Mouse (Mus musculus) skeletal muscle tissue, adult 2 months (tissue): ENCODE measurements around the gene Sec23a.
"Not testable (repeated sequence)": the region's sequence is repeated elsewhere in the genome, so short reads cannot be mapped to it uniquely, and the experiment has no call there.

Source experiments
- DNase-seq: peaks from one replicate; pipeline ENCODE4 v3.0.0-alpha.2; 2012; ENCODE audit warnings: low read depth, low spot score

Sec23a gene

DNA sequence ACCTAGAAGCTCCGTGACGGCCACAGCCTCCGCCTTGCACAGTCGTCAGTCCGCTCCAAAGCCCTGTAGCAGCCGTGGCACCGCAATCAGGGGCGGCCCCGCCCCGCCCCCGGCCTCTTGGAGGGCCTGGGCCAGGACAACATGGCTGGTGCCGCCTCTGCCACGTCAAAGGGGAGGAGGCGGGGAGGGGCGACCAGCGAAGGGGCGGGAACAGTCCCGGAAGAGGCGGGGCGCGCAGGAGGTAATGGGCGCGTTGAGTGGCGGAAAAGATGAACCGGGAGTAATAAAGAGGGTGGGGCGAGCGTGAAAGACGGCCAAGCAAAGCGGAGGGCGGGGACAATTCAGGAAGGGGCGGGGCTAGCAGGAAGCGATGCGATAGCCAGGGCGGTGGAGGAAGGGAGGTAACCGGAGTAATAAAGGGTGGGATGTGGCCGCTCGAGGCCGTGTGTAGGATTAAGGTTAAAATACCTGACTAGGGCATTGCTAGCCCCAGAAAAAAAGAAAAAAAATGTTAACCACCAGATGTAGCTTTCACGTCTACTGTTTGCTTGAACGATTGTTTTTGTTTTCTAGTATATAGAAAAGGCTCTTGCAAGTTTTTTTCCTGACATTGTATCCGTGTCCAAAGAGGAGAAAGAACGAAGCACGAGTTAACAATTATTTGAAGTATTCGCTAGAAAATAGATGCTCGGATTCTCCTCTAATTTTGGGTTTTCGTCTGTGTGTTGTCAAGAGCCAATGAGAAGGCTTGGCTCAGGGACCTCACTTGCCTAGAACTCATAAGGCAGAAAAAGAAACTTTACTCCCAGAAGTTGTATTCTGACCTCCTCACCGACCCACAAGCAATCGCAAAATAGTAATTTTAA lies at the start of gene Sec23a:
Gene Sec23a, minus strand, starts transcription at position 174 of the 866 bp plus-strand sequence.
- peak; percentile 98 for DNase-seq

DNA sequence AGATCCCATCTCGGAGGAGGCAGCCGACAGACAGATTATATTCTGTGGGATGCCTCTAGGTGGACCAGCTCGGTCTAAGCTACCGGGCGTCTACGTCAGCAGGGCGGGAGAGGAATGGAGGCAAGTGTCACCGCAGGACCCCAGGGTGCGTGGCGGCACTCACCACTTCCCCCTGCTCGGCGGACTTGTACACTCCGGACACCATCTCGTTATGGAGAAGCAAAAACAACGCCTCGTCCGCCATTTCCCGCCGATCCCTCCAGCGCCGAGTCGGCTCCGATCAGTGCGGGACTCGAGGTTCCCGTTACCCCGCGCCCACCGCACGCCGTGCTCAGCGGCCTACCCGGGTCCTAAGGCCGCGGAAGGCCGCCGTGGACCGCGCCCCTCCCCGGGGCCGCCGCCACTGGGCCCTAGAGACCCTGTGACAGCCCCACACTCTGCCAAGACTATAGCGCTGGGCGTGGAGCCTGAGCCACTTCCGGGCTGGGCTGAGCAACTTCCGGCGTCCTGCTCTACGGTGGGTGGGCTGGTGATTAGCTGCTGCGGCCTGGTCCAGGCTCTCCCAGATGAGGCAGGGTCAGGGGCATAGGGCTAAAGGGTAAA lies 49.3 kb upstream of the Sec23a start, which contains the start of gene Trappc6b:
Gene Trappc6b, minus strand, starts transcription at position 480 of the 603 bp plus-strand sequence.
- peak; percentile 68 for DNase-seq

DNA sequence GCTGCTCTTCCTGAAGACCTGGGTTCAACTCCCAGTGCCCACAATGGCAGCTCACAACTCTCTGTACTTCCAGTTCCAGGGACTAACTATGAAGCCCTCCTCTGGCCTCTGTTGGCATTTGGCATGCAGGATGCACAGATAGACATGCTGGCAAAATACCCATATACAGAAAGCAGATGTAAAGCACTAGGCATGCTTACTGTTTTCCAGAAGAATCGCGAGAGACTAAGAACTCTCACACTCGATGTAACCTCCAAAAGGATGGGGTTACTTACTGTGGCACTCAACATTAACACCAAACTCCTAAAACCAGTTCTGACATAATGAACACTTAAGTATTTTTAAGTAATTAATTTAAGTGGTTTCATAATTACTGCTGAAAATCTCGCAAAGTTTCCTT lies 48.5 kb upstream of the Sec23a start:
- no peak for DNase-seq

DNA sequence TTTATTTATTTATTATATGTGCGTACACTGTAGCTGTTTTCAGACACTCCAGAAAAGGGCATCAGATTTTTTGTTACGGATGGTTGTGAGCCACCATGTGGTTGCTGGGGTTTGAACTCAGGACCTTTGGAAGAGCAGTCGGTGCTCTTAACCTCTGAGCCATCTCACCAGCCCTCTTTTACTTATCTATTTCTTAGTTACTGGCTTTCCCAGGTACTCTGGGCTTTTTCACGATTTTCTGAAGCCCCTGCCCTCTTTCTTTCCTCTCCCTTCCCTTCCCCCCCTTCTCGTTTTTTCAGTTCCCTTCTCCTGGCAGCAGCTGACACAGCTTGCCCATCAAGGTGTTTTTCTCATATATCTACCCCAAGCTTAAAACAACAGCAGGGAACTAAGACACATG lies 46.4 kb upstream of the Sec23a start:
- DNase-seq = not testable (repeated sequence)

DNA sequence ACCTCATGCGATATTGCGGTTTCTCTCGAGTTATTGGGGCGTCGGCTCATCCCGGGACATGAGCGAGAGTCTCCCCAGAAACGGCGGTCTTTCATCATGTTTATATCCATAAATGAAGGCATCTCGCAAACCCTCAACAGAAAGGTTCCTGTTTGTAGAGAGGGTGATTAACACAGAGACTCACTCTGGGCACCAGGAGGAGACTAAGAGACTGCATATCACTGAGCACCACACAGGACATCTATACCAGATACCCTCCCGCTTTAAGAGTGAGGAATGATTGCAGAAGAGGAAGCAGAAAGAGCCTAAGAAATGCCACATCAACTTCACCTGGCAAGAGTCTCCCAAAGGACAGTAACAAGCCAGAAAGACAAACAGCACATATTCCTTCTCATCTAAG lies 44.4 kb upstream of the Sec23a start:
- no peak for DNase-seq

DNA sequence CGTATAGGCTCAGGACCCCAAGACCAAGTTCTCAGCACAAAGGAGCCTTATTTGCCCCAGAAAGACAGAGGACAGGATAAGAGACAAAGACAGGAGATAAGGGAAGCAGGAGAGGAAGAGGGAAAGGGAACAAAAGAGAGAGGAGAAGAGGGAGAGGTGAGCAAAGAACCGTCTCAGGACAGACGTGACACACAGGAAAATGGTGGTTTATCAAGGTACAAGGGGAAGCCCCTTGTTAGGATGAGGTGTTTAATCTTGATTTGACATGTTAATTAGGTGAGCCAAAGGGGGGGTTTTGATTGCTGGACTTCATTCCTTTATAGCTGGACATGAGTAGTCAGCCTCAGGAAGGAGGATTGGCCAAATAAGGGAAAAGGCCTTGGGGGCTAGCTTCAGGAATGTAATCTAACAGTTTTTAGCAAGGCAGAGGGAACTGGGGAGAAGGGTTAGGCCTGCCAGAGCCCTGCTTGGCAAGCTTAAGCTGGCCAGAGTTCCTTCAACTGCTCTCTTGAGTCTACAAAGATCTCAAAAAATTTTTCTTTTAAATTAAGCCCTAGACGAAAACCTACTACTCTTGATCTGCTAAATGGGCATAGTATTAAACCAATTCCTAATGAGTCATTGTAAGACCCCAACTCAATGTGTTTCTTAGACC lies 43.5 kb upstream of the Sec23a start:
- no peak for DNase-seq

DNA sequence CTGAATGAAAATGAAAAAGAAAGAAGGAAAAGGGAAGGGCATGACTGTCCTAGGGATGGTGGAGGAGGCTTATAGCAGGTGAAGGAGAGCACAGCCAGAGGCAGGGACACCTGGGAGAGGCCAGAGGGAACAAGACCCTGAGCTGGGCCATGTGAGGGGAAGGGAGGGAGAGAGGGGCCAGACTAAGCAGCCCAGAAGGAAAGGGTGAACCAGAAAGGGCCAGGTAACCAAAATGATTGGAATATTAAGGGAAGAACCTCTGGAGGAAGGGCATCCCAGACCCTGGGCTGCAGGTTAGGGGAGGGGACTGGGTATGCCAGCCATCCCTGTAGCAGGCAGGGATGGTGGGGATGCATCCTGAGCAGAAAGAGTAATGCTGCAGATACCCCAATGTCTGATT lies 42.2 kb upstream of the Sec23a start:
- no peak for DNase-seq

DNA sequence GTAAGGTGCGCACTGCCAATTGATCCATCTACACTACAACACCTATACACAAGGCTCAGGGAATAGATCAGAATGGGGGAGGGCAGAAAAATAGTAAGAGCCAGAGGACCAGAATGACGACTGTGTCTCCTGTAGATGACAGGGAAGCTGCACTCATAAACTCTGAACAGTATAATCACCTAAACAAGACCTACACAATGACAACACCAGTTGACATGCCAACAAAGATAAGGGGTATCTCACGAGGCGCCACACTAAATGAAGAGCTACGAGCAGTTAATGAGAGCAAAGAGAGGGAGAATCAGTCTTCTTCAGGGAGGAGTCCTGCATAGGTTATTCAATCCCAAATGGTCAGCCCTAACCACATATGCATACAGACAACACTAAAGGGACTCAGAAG lies 41.3 kb upstream of the Sec23a start:
- no peak for DNase-seq

DNA sequence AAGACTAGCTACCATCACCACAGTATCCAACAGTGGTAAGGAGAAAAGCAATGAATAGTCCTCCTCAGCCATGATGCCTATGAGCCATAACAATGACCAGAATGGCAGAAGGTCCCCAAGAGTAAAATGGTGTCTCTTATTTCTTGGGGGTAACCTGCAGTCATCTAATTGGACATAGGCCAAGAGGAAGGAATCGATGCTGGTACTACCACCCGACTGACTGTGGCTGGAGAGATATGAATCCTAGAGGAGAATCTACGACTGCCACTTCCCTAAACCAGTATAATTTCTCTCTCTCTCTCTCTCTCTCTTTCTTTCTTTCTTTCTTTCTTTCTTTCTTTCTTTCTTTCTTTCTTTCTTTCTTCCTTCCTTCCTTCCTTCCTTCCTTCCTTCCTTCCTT lies 40.7 kb upstream of the Sec23a start:
- no peak for DNase-seq

DNA sequence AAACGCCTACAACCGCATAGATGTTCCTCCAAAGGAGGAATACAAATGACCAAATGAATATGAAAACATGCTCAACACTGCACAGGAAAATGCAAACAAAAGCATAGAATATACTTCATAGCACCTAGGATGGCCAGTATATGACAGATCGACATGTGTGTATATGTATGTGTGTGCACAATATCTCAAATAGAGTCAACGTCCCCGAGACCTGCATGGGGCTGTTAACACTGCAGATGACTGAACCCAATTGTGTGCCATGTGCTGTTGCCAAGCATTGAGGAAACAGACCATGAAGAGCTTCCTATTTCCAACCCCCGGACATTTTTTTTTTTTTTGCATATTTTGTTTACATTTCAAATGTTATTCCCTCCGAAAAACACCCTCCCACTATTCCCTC lies 29.0 kb upstream of the Sec23a start:
- DNase-seq = no peak

DNA sequence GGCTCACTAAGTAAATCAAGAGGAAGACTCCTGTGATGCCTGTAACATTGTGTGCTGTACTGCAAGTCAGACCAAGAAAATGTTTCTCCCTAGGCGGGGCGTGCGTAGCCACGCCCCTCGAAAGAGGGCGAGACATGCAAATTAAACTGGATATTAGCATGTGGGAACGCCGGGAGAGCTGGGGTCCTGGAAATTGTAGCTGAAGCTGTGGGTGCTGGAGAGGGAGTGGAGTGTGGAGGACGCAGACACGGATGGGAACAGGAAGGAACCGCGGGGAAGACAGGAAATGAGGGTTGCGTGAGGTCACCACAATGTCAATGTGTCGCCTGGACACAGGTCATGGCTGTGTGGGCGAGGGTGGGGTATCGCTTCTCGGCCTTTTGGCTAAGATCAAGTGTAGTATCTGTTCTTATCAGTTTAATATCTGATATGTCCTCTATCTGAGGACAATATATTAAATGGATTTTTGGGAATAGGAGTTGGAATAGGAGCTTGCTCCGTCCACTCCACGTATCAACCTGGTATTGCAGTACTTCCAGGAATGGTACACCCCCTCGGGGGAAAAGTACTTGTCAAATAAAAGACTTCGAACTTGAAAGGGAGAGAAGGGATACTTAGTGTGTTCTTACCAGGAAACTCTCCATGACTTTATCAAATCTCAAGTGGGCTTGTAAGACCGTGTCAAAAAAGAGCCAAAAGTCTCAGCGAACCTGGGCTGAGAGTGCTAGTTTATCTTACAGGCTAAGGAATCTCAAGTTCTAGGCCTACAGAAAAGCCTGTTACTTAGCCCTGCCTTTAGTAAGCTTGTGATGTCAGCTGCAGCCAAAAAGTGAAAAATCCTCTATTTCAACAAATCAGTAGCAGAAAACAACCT lies 28.4 kb upstream of the Sec23a start:
- DNase-seq = peak; percentile 13

DNA sequence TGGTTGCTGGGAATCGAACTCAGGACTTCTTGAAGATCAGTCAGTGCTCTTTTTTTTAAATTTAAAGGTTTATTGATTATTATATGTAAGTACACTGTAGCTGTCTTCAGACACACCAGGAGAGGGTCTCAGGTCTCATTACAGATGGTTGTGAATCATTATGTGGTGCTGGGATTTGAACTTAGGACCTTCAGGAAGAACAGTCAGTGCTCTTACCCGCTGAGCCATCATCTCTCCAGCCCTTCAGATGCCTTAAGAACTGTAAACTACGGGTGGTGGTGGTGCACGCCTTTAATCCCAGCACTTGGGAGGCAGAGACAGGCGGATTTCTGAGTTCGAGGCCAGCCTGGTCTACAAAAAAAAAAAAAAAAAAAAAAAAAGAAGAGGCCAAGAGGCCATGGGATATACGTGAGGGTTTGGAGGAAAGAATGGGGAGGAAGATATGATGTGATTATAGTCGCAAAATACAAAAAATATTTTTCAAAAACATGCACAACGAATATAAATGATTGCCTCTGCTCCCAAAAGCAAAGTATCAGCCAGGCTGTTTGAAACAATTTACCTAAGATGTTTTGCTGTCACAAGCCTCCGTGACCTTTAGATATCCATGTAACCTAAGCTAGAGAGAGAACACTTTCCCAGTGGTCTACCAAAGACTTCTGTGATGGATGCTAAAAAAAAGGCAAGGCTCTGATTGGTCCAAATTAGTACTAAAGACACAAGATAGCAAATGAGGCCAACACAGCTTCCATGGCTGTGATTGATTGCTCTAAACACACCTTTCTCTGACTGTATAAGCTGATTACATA lies 27.5 kb upstream of the Sec23a start:
- no peak for DNase-seq

DNA sequence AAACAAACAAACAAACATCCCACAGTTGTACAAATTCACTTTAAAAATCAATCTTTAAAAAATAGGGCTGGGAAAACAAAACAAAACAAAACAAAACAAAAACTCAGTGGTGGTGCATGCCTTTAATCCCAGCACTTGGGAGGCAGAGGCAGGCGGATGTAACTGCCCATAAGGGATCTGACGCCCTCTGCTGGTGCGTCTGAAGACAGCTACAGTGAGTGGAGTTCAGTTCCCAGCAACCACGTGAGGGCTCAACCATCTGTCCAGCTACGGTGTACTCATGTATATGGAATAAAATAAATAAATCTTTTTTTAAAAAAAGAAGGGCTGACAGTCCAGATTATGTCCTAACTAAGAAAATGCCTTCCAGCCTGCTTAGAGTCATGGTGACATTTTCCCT lies 20.3 kb upstream of the Sec23a start:
- DNase-seq = no peak

DNA sequence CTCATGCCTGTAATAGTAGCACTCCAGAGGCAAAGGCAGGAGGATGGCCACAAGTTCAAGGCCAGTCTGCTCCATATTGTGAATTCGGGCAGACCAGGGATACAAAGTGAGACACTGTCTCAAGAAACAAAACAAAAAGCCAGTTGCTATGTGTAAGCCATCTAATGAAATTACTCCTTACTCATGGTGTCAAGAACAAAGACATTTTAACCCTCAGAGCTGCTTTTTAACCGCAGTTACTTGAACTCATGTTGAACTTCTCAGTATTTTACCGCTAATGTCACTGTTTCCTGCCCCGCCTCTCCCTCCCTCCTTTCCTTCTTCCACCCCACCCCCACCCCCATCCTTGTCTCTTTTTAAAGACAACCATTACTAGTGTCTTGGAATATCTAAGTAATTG lies 9.5 kb upstream of the Sec23a start:
- no peak for DNase-seq

DNA sequence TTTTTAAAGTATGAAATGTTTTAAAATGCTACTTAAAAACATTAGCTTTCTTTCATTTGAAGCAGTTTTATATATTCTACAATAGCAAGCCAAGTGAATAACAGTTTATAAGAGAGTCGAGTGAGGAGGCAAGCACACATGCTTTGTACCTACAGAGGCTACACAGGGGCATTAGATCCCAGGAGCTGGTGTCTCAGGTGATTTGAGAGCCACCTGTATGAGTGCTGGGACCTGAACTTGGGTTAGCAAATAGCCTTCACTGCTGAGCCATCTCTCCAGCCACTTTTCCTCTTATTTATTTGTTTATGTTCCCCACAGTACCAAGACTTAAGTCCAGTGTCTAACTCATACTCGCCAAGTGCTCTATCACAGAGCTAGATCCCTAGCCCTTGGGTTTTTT lies 8.1 kb upstream of the Sec23a start:
- no peak for DNase-seq

DNA sequence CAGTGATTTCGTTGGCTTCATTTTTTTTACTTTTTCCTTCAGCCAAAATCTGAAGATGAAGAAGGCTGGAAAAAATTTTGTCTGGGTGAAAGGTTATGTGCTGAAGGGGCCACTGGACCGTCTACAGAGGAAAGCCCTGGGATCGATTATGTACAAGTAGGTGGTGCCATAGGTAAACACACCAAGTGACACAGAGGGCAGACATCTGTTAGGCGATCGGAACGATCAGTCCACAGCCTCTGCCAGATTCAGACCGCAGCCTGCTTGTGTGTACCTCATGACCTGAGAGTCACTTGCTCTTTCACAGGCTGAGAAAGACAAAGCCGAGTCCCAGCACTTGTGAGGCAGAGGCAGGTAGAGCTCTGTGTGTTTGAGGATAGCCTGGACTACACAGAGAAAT lies 6.2 kb upstream of the Sec23a start:
- DNase-seq = no peak

DNA sequence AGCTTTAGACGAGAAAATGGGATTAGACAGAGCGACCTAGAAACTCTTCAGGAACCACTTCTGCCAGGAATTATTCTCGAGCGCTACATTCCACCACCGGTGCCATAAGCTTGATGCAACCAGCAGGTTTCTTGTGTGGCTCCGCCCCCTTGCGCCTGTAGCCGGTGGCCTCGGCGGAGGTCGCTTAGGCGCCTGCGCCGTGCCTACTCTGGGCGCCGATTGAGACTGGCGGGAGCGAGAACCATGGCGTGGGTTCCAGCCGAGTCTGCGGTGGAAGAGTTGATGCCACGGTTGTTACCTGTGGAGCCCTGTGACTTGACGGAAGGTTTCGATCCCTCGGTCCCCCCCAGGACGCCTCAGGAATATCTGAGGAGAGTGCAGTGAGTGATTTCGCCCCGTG lies 1.4 kb upstream of the Sec23a start, which contains the start of gene Gemin2:
Gene Gemin2, plus strand, starts transcription at position 160 of the 400 bp plus-strand sequence.
- DNase-seq = peak; percentile 89

DNA sequence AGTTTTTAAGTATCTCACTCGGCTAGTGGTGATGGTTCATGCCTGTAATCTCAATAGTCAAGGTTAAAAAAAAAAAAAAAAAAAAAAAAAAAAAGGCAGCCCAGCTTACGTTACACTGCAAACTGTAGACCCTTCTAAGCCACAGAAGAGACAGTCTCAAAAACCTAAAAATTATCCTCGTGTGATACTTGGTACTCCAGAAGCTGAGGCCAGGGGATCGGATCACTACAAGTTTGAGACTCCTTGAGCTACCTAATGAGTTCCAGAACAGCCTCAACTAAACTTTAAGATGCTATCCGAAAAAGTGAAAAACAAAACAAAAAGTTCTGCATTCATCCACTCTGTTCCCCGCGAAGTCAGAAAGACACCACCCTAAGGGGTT lies 884 bp upstream of the Sec23a start:
- DNase-seq = no peak

DNA sequence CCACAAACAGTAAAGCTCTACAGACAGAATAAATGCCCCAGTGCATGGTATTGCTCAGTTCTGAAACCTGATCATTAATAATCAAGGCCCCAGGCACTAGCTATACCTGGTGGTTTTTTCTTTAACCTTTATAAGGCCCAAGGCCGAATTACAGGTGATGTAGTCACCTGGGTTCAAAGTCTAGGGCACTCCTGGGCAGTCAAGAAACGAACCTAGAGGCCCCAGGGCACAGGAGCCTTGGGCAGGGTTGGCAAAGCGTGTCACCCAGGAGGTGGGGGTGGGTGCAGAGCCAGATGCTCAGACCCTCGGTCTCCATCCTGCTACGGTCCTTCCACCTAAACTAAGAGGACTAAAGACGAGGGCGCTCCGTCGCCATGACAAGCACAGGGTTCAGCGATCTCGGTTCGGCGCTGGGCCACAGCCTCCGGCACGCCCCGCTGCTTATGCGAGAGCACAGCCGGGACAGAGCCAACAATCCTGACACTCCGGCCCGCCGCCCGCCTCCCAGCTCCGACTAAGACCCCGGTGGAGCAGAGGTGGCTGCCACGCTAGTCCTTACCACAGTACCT lies 458 bp downstream of the Sec23a start:
- DNase-seq = no peak

DNA sequence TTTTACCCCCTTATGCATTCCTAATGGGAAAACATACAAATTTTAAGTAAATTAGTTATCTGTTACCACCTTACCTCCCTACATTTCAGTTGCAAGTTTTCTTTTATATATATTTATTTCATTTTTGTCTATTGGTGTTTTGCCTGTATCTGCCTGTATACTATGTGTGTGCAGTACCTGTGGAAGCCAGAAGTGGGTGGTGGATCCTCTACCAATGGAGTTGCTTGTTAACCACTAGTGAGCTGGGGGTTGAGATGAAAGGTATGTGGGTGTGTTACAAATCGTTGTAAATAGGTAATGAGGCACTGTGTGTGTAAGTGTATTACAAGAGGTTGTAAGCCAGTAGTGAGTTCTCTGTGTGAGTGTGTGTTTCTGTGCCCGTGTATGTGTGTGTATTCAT lies 1.3 kb downstream of the Sec23a start:
- DNase-seq = no peak
